Mouse (Mus musculus) spleen, postnatal 36 days (tissue): ENCODE results near the gene Ccdc69.

Experiments
- DNase-seq, 2 experiments: peaks; one replicate each; pipeline ENCODE4 v3.0.0; 2022; ENCODE audit warnings: low spot score in 2 of 2, mixed read lengths in 1 of 2

Gene Ccdc69

DNA sequence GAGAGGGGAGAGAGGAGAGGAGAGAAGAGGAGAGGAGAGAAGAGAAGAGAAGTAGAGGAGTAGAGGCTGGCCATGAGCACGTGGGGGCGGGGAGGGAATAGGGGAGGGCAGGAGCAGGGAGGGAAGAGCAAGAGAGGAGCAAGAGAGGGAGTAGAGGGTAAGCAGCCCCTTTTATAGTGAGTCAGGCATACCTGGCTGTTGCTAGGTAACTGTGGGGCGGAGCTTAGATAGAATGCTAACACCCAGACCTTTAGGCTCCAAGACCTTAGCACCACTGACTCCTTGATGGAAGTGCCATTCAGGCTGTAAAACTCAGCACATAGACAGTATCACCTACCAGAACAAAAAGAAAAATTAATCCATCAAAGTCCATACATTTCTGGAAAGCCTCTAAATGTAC lies 41.3 kb downstream of the Ccdc69 start:
- DNase-seq: no peak

DNA sequence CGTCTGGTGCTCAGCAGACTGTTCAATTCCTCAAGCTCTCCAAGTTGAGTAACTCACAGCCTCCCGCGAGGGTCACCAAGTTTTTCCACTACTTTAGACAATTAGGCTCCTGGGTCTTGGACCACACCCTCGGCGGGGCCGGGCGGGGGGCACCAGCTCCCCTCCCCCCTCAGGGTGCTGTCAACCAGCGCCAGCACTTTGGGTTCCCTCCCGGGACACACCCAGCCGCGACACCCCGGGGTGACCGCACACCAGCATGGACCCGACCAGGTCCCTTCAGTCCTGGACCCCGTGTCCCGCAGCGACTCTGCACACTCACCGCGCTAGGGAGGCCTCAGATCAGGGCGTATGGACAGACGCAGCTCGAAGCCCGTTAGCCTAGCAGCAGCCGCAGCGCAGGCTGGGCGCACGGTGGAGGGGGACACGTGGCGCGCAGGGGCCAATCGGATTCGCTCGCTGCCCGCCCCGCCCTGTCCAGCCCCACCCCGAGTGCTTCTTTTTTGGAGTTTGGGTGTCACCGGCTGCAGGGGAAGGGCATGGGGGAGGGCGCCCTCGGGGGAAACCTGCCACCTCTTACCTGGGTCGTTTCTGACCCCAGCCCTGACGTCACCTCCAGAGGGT lies 44.8 kb downstream of the Ccdc69 start, which contains the start of gene Anxa6:
Gene Anxa6 (minus strand): TSS at position 406 of the 621 bp plus-strand sequence.
- peak; percentile 83 to 86 for DNase-seq

DNA sequence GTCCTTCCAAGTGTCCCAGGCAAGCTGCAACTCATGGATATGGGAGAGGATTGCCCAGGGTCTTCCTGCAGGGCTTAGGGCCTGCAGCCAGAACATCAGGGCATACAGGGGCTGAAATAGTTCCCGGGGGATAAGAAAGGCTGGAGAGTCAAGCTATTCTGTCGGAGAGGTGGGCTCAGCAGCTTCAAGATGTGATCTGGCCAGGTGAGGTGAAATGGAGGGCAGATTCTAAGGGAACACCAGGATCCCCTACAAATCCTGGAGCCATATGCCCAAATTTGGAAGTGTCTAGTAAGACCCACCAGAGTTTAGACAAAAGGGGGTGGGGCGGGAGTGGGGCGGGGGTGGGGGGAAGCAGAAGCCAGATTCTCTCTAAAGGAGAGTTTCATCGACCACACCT lies 45.6 kb downstream of the Ccdc69 start:
- DNase-seq: no peak

DNA sequence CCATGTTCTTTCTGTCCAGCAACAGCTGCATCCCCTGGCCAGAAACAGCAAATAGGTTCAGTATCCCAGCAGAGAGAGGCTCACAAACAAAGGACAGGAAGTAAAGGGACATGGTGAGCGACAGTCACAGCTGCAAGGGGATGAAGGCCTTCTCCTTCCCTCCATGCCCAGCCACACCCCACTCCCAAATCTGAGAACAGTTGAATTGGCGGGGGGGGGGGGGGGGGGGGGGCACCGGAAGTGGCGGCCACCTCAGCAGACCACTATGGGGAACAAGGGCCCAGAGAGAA lies 46.0 kb downstream of the Ccdc69 start:
- no peak for DNase-seq

DNA sequence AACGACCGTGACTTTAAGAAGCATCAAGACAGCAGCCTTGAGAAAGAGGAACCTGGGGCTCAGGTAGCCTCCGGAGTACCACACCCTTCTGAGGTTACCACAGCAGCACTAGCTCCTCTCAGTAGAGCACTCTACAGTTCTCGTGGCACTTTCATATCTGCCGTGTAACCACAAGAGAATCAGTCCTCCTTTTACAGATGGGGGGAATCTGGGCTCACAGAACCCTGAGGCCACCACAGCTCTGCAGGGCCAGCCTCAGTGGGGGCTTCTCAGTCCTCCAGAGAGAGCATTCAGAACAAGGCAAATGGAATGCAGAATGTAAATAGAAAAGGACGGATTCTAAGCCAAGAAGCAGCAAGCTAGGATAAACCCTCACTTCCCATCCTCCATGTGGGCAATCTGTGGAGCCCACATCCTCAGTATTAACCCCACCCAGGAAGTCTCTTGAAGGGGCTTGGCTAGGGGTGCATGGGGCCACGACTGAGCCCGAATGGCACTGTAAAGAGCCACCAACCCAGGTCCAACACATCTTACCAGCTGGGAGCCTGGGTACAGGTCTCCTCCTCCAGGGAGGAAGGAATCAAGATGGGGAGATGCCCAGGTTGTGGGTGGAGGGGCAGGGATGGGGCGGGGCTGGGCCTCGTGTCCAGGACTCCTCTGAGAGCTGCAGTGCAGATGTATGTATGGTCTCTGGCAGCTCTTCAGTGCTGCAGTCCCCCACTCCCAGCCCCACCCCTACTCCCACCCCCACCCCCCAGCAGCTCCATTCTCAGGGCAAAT lies 46.5 kb downstream of the Ccdc69 start:
- peak; percentile 79 to 82 for DNase-seq

DNA sequence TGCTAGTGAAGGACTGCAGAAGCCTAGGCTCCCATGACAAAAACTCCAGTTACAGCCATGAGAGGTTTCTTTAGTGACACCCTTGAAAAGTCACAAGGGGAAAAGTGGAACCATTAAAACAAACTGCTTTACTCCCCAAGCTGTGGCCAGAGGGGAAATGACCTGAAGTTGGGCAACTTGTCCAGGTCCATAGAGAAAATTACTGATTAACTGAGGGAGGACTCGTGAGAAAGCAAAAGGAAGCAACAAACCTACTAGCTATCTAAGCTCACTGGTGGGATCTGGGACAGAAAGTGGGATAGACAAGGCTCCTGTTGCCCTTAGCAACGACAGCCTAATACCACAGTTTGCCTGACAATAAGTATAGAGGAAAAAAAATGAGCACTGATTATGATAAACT lies 49.4 kb downstream of the Ccdc69 start:
- DNase-seq: no peak

DNA sequence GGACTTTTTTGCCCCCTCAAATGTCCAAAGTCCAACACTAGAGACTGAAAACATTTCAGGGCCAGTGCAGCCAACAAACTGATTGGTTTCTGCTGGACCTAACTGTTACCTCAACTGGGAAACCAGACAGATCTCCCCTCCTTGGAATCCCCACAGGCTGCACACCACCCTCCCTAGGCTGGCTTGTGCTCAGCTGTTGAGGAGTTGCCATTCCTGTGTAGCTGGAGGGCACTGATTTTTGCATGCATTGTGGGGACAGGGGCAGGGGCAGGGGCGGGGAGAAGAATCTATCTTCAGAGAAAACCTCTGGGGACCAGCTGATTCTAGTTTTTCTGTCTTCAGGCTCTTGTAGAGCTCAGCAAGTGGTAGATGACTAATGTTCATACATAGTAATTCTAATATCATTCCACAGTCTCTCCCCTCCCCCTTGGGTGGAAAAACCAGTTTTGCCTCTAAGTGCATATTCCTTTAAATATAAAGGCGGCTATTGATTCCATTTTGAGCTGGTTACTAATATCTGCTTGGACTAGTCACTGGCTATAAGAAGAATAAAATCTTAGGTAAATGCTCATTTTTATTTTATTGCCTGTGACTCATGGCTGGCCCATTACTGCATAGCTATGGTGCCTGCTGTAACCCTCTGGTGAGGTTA lies 50.6 kb downstream of the Ccdc69 start:
- no peak for DNase-seq

DNA sequence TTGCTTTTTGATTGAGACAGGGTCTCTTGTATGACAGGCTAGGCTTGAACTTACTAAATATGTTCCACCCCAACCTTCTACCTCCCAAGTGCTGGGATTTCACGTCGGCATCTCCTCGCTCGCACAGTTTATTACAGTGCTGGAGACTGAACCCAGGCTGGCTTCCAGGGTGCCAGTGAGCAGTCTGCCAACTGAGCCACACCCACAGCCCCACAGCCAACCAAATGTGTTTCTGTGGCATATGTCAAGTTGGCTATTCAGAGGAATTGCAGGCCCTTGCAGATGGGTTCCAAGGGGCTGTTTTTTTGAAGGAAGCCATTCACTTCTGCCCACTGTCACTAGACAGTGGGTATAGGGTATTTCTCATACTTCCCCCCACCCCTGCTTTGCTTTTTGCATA lies 52.0 kb downstream of the Ccdc69 start:
- DNase-seq: no peak

DNA sequence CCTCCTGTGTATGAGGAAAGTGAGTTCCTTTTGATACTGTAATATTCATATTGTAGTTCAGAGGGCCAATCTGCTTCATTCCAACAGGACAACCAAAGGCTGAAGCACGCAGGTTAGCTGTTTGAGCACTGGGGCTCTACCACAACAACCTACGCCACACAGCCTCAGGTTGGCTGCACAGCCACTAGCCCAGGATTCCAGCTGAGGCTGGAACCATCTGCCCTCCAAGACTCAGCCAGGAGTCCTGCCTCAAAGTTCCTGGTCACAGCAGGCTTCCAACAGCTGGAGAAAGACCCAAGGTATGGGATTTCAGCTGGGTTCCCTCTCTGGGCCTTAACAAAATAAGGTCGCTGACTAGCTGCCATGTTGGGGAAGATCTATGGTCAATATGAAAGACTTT lies 54.3 kb downstream of the Ccdc69 start:
- DNase-seq: no peak

DNA sequence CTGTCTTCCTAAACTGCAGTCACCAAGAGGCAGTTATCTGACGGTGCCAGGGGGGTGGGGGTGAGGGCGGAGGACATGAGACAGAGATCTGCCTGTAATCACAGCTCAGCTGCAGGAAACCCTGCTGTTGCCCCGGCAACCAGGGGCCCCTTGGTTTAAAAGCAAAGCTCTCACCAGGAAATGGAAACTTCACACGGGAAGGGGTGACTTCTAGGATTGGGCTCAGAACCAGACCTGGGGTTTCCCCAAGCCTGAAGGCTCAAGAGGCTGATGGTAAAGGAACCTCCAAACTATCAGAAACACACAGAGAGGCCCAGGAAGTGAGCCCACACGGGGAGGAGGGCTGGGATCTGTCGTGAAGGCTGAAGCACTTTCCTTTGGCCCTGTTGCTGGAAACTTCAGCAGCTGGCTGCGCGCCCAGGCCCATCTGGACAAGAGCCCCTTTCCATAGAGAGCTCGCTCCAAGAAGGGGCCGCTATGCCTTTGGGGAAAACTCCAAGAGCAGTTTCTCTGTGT lies 54.8 kb downstream of the Ccdc69 start:
- DNase-seq: peak; percentile 91 to 92

DNA sequence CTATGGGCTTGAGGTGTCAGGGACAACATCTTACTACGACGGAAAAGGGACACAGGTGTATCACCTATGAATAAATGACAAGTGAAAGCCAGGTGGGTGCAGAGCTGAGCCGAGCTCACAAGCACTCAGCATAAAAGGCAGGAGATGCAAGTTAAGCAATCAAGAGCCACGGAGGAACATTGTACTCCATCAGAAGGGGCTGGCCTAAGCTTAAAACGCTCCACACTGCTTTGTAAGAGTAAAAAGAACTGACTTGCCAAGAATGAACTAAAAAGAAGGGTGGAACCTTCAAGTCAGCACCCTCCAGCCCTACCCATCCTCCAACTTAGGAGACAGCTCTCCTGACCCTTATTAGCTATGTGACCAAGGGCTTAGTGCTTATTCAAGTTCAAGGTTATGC lies 55.4 kb downstream of the Ccdc69 start:
- DNase-seq: no peak

DNA sequence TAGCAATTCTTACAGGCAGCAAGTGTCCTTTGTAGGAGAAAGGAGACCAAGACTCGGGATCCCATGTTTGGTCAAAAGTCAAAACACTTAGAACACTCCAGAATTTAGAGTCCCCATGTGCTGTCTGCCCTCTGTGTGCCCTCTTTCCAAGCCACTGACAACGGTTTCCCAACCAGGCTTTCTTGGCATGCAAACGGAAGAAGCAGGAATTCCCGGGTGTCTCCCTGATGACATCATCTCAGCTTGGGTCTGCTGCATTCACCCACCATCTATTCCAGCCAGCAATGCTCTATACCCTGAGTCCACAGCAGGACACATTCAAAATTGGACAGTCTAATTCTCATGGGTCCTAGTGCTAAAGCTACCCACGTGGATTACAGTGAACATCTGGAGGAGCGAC lies 56.1 kb downstream of the Ccdc69 start:
- DNase-seq: no peak

DNA sequence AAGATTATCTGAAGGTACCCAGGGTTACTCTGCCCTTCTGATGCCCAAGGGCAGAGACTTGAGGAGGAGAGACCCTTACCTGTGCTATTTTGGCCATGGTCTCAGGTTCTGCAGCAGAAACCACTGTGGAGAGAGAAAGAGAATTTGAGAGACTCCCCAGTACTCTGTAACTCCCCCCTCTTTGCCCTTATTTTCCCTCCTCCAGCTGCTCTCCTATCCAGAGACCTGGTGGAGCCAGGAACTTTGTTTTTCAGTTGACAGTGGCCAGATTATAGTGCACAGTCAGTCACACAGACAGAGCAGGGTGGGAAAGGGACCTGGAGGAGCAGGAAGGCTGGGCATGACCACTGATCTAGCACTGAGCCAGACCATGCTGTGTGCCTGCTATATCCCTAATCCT lies 56.5 kb downstream of the Ccdc69 start:
- no peak for DNase-seq

DNA sequence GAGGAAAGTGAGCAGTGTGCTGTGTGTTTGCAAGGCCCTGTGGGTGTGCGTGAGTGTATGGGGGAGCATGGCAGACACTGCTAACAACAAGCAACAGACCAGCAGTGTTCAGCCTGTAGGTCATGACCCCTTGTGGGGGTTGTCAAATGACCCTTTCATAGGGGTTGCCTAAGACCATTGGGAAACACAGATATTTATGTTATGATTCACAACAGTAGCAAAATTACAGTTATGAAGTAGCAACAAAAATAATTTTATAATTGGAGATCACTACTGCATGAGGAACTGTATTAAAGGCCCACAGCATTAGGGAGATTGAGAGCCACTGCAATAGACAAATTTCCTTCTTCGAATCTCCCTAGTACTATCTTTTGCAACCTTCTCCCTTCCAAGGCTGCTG lies 58.2 kb downstream of the Ccdc69 start:
- no peak for DNase-seq

DNA sequence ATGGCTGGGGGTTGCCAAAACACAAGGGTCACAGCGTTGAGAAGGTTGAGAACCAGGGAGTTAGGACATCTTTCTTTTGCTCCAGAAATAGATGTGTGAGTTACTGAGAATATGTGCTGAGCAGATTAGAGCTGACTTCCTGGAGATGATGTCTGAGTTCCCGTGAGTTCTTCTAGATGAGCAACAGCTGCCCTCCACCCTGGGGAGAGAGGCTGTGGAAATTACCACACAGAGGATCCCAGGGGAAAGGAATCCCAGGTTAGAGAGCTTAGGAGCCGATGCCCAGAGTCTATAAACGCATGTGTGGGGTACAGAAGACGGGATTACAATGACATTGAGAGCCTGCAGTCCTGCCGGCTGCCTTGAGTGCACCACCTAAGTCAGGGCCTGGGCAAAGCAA lies 59.9 kb downstream of the Ccdc69 start:
- DNase-seq: no peak

DNA sequence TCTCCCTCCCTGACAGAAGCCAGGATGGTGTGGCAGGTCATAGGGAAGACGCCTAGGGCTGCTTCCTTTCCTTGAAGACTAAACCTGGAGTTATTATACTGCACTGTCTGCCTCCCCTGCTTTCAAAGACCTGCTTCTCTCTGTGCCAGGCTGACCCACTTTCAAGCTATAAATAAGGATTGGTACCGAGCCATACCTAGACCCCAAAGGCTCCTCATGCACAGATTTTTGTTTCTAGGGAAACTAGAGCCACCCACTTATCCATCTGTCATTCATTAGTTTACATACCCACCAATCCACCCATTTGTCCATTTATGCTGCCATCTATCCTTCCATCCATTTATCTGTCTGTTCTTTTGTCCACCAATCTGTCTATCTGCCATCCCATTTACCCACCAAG lies 60.7 kb downstream of the Ccdc69 start:
- DNase-seq: no peak

DNA sequence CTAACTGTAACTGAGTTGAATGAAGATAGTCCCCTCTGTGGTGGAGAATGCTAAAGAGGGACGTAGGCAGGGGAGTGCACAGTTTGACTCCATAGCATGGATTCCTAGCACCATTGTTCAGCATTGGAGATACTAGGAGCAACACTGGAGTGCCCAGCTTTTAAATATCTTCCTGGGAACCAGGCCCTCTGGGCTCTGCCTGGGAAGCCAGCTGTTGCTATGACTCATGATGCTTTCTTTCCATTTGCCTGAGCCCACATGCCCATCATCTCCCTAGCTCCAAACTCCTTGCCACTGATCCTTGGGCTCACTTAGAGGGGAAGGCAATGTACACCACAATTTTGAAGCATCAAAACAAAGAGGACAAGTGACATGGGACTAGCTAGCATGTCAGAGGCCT lies 61.2 kb downstream of the Ccdc69 start:
- DNase-seq: no peak

DNA sequence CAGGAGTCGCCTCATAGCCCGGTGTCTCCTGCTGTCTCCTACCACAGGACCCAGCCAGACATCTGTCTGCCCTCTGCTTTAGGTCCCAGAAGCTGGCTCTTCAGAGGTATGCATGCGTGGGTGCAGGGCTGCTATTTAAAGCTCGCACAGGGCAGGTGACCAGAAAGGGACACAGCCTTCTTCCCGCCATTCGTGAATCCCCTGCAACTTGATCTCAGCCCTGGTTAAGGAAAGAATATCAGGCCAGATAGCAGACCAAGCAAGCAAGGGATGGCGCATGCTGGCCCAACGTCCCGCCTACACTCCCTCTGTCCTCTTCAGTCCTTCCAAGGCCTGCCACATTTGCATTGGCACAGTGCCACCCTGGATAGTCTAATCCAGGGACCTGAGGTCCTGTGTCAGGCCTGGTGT lies 62.1 kb downstream of the Ccdc69 start:
- DNase-seq: no peak

DNA sequence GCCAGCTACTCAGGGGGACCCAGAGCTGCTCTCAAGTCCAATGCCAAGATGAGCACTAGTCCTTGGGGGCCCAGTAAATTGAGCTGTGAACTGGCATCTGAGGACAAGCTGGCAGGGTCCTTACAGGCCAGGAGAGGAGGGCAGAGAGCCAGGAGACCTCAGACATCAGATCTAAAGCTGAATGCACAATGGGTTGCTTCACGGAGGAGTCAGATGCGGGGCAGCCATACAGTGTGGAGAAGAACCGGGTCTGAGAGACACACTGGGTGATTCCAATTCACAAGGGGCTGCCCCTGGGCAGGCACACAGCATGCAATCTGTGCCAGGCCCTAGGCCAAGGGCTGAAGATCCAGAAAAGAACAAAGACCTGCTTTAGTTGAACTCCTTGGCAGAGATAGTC lies 62.7 kb downstream of the Ccdc69 start:
- DNase-seq: no peak

DNA sequence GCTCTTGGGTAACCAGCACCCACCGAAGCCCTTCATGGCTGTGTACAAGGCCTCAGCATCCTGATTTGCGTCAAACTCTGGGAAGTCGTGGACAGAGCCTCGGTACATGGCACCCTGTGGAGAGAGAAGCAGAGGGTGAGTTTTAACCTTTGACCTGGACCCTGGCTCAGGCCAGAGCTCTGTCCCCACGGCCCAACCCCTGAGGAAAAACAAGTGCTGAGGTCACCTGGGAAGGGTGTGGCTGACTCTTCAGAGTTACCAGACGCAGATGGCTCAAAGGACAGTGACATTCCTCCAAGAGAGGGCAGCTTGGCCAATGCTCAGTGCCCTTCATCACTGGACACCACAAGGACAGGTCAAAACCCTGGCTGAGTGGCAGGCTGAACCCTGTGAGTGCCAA lies 64.1 kb downstream of the Ccdc69 start:
- DNase-seq: no peak

DNA sequence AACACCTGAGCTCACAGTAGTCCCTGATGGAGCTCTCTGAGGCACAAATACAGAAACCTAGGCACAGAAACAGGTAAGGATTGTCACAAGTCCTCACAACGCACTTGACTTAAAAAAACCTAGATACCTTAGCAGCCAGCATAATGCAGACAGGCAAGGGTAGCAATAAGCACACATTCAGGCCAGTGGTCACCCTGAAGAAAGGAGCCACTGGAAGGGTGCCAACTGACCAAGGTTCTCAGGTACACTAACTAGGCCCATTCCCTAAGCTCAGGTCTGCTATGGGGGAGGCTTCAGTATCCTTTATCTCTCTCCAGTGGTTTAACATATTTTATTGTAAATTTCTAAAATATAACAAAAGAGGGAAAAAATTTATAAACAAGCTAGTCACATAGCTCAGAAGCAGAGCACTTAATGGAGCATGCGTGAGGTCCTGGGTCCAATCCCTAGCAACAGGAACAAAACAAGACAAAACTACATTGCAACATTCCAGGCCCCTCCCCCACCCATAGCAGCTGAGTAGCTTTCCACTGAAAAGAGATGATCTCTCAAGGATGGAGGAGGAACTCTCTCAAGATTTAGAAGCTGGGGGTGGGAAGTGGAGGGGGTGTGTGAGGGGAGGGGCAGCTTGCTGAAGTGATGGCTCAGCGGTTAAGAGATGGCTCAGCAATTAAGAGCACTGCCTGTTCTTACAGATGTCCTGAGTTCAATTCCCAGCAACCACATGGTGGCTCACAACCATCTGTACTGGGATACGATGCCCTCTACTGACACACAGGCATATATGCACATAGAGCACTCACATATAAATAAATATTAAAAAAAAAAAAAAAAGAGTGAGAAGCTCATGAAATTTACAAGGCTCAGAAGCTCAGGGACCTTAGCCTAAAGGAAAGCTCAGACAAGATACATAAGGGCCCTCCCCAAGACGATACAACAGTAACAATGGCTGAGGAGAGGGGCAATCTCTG lies 65.1 kb downstream of the Ccdc69 start:
- DNase-seq: no peak

DNA sequence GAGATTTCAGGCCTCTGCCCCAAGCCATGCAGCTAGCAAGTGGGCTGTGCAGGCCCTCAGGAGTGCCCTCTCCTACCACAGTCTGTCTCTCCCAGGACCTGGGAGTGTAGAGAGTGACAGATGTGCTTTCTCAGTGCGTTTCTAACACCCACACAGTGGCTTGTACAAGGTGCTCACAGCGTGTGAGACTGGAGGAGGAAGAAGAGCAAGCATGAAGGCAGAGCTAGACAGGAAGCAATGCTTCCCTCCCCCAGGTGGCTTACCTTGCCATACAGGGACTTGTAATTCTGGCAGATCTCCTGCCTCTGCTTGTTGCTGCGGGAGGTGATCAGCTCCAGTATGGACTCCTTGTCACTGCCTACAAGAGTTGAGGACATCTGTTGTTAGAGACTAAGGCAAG lies 66.5 kb downstream of the Ccdc69 start:
- DNase-seq: no peak
